Mouse (Mus musculus): ENCODE results near the gene Ube2f.
A peak's percentile ranks its signal among the peaks of the same experiment; 100 is the strongest.

Ube2f gene

GRCm38 (mm10) chr1:91249564-91250414, at the start of gene Ube2f:
Gene Ube2f, plus strand, starts transcription at chr1:91250304.
- DNase-seq (ENCODE audit: low spot score) = peak; percentile 85

DNA sequence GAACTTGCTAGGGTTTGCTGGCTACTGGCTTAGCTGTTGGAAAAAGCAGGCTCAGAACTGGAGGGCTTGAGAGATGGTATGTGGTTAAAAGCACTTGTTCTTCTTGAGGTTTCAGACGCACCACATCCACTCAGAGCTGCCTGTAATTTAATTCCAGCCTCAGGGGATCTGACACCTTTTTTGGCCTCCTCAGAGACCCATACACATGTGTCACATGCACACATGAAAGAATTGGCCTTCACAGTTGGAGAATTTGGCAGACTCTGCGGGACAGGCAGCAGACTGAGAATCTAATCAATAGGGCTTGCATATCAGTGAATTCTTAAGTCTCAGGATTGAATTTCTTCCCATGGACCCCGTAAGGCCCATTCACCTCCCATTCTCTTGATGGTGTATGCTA, 49.0 kb upstream of the Ube2f start:
- no peak for DNase-seq (ENCODE audit: low spot score)

- no peak for DNase-seq (ENCODE audit: low spot score)
Observed at GRCm38 (mm10) chr1:91204221-91204765, 45.8 kb upstream of the Ube2f start.

DNA sequence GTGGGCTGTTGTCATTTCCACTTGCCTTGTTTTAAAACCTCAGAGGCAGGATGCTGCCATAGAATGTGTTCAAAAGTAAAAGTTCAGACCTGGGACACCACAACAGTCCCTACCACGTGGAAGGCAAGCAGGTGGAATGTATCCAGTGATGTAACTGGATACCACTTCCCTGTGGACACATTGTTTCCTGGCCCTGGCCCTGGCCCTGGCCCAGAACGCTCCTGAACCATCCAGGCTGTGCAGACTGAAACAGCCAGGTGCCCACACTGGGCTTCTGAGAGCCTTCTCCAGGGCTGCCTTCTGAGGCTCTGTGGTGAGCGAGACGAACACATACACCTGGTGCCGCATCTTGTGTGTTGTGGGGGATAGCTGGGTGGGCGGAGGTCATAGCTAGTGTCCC, 44.5 kb upstream of the Ube2f start:
- no peak for DNase-seq (ENCODE audit: low spot score)

GRCm38 (mm10) chr1:91206336-91206735, 43.8 kb upstream of the Ube2f start:
- DNase-seq (ENCODE audit: low spot score) = no peak

DNA sequence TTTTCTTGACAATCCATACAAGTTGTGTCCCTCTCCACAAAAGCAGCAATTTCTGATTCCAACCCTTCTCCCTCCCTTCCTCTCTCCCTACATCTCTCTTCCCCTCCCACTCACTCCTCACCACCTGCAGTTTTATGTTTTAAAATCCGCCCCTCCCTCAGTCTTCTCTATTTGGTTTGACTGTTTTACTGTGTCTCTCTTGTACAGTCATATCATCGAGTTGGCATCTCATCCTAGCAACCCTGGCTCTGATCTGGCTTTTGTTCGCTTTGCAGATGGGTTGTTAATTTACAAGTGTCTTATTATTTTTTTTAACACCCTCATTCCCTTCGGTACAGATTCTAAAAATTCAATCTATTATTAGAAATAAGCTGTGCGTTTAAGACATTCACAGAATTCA, 43.2 kb upstream of the Ube2f start:
- no peak for DNase-seq (ENCODE audit: low spot score)

- DNase-seq (ENCODE audit: low spot score) = no peak
Observed at GRCm38 (mm10) chr1:91207334-91208074, 42.6 kb upstream of the Ube2f start.

GRCm38 (mm10) chr1:91209343-91209742, 40.8 kb upstream of the Ube2f start:
- no peak for DNase-seq (ENCODE audit: low spot score)

GRCm38 (mm10) chr1:91209785-91210184, 40.3 kb upstream of the Ube2f start:
- no peak for DNase-seq (ENCODE audit: low spot score)

- DNase-seq (ENCODE audit: low spot score) = no peak
Observed at GRCm38 (mm10) chr1:91211099-91211498, 39.0 kb upstream of the Ube2f start.

- no peak for DNase-seq (ENCODE audit: low spot score)
Observed at GRCm38 (mm10) chr1:91211591-91212008, 38.5 kb upstream of the Ube2f start.

- no peak for DNase-seq (ENCODE audit: low spot score)
Observed at GRCm38 (mm10) chr1:91215264-91215663, 34.8 kb upstream of the Ube2f start.

- DNase-seq (ENCODE audit: low spot score) = no peak
Observed at GRCm38 (mm10) chr1:91215981-91216380, 34.1 kb upstream of the Ube2f start.

GRCm38 (mm10) chr1:91216504-91217267, 33.4 kb upstream of the Ube2f start:
- no peak for DNase-seq (ENCODE audit: low spot score)

- DNase-seq (ENCODE audit: low spot score) = no peak
Observed at GRCm38 (mm10) chr1:91219641-91220321, 30.3 kb upstream of the Ube2f start.

DNA sequence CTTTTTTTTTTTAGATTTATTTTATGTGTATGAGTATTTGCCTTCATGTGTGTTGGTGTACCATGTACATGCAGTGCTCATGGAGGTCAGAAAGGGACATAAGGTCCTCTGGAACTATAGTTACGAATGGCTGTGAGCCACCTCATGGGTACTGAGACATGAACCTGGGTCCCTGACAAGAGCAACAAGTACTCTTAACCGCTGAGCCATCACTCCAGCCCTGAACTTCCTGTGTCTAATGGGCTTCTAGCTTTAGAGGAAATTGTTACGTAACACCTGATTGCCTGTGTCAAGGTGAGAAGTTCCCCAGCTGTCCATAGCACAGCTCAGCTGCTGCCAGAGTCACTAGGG, 29.8 kb upstream of the Ube2f start:
- DNase-seq (ENCODE audit: low spot score) = no peak

DNA sequence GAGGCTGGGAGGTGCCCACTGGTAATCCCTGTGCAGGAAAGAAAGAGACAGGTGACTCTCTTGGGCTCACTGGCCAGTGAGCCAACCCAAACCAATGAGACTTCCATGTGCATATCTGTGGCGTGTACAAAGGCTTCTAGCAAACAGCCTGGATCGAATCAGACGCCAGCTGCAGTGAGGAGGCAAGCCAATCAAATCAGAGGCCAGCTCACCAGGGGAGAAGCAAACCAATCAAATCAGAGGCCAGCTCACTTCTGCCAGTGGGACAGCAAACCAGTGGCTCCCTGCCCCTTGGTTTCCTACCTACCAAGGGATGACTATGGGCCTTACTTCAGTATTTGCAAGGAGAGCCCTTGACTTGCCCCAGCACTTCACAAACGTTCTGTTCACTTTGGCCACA, 23.5 kb upstream of the Ube2f start:
- no peak for DNase-seq (ENCODE audit: low spot score)

- no peak for DNase-seq (ENCODE audit: low spot score)
Observed at GRCm38 (mm10) chr1:91227381-91228054, 22.6 kb upstream of the Ube2f start.

- no peak for DNase-seq (ENCODE audit: low spot score)
Observed at GRCm38 (mm10) chr1:91231142-91231541, 19.0 kb upstream of the Ube2f start.

GRCm38 (mm10) chr1:91231896-91232295, 18.2 kb upstream of the Ube2f start:
- DNase-seq (ENCODE audit: low spot score) = no peak

GRCm38 (mm10) chr1:91235395-91235794, 14.7 kb upstream of the Ube2f start:
- no peak for DNase-seq (ENCODE audit: low spot score)

Data from spleen, adult 12 weeks (tissue).